Mouse (Mus musculus): ENCODE measurements around the gene Rbms3.

The Rbms3 gene

GRCm38 (mm10) chr9:117102198-117102930, 527.3 kb downstream of the Rbms3 start:
- no peak for DNase-seq (ENCODE audit: low read depth)

DNA sequence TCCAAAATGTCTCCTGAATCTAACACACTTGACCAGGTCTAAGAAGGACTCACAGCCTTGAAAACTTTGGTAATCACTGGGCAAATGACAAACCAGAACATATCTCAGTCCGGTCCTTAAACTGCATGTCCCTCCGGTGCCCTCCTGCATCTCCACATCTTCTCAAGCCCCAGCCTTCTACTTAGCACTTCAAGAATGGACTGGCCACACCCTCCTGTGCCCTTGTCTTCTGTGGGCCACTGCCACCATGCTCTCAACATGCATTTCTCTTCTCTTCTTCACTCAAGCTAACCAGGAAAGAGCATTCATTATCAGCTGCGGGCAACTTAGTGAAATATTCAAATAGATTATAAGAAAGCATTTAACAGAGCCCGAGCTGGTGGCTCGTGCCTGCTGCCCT, 529.5 kb downstream of the Rbms3 start:
- no peak for DNase-seq (ENCODE audit: low read depth)

- DNase-seq (ENCODE audit: low read depth) = no peak
These were observed 536.2 kb downstream of the Rbms3 start for GRCm38 (mm10) chr9:117093551-117093950.

DNA sequence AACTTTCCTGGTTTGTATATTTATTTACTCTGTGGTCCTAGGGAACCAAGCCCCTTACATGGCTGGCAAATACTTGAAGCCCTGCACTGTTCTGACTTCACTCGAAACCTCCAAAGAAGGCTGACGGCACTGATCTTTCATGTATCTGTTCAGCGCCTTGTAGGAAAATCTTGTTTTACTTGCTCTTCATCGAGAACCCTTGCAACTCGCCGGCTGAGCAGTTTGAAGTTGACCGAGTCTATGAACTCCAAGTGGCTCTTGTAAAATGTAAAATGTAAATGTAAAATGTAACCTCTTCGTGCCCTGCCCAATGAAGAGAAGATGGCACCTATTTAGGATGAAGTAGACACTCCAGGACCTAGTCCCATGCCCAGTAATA, 537.5 kb downstream of the Rbms3 start:
- no peak for DNase-seq (ENCODE audit: low read depth)

- no peak for DNase-seq (ENCODE audit: low read depth)
These were observed 538.2 kb downstream of the Rbms3 start for GRCm38 (mm10) chr9:117091253-117092176.

- no peak for DNase-seq (ENCODE audit: low read depth)
These were observed 540.1 kb downstream of the Rbms3 start for GRCm38 (mm10) chr9:117089409-117090147.

GRCm38 (mm10) chr9:117088309-117088708, 541.4 kb downstream of the Rbms3 start:
- no peak for DNase-seq (ENCODE audit: low read depth)

- DNase-seq (ENCODE audit: low read depth) = no peak
These were observed 544.0 kb downstream of the Rbms3 start for GRCm38 (mm10) chr9:117085706-117086105.

- DNase-seq (ENCODE audit: low read depth) = no peak
These were observed 545.2 kb downstream of the Rbms3 start for GRCm38 (mm10) chr9:117084471-117084870.

- DNase-seq (ENCODE audit: low read depth) = no peak
These were observed 550.2 kb downstream of the Rbms3 start for GRCm38 (mm10) chr9:117079471-117079870.

DNA sequence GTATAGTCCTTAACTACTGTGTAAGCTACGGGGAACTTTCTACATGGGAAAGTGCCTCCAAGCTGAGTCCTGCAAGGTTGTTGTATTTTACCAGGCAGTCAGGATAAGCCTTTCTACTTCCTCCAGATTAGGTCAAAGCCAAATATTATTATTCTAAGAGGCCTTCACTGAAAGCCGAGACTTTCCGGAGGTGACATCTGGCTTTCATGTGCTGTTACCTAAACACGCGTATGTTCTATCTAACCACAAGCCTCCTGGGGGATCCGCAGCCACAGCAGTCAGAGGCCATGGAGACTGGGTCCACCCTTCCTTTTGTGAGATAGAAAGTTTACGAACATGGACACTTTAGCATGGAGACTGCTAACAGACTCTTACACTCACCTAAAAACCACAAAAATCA, 552.2 kb downstream of the Rbms3 start:
- no peak for DNase-seq (ENCODE audit: low read depth)

GRCm38 (mm10) chr9:117076785-117077184, 552.9 kb downstream of the Rbms3 start:
- DNase-seq (ENCODE audit: low read depth) = no peak

DNA sequence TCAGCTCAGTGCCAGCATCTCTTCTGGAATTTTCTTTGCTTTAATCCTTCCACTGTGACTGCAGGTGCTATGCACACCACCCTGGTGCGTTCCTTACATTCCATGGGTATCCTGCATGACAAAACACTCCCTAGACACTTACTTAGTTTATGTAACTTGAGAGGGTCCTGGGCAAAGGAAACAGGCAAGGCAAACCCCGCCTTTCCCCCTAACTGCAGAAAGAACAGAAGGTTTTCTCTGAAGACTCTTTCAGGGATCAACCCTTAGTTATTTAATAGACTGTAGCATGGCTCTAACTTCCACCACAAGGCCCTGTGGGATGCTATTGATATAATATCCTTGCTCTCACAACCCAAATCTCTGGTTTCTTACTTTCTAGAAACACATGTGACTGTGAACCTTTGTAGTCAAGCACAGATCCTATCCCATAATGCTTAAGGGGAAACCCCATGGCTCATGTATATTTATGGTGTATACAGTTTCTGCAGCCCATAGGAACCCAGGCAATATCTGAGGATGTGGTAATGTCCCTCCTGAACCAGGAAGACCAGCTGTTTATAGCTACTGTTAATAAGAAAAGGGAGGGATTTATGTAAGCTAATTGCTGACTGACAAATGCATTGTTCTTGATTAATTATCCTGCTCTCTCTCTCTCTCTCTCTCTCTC, 557.1 kb downstream of the Rbms3 start:
- DNase-seq (ENCODE audit: low read depth) = no peak

DNA sequence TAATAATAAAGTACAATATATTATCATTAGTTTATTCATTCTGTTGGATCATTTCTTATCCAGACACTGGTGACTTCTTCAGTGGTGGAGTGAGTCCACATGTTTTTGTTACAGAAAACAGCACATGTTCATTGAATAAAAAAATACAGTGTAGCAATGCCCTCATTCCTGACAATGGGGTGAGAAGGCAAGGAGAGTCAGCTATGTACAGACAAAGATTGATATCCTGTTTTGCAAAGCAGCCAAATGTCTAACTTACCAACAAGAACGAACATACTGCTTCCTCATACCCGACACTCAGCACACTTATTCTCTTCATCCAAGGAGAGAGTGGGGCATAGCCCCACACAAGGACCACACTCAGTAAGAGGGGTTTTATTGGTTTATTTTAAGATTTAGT, 559.1 kb downstream of the Rbms3 start:
- DNase-seq (ENCODE audit: low read depth) = no peak

- no peak for DNase-seq (ENCODE audit: low read depth)
These were observed 560.5 kb downstream of the Rbms3 start for GRCm38 (mm10) chr9:117069232-117069631.

GRCm38 (mm10) chr9:117067703-117068419, 561.9 kb downstream of the Rbms3 start:
- no peak for DNase-seq (ENCODE audit: low read depth)

DNA sequence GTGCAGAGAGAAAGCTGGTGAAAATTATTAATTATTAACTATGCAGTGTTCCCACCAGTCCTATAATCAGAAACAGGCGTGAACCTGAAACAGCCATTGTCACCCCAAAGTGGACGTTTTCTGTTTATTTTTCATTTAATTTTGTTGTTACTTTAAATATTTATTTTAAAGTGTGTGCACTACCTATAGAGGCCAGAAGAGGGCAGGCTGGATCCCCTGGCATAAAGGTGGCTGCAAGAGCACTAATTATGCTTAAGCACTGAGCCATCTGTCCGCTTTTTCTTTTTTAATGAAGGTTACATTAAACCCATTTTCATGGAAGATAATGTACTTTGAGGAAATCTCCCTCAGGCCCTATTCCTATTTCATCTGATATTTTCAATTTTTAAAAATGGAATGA, 563.2 kb downstream of the Rbms3 start:
- DNase-seq (ENCODE audit: low read depth) = no peak

DNA sequence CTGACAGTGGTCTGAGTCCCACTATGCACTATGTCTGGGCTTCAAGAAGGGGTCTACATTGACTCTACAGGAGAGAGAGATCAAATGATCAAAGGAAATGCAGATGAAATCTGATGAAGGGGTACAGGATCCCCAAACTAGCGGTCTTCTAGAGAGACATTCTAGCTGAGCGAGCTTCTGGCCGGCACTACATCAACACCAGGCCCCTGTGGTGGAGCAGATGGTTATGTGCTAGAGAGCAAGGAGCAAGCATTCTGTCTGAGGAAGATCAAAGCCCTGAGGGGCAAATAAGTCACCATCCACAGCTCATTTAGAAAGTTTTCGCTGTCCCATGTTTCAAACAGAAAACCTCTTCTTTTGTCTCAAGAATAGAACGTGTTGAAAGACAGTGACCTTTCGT, 564.1 kb downstream of the Rbms3 start:
- no peak for DNase-seq (ENCODE audit: low read depth)

GRCm38 (mm10) chr9:117059586-117059985, 570.1 kb downstream of the Rbms3 start:
- DNase-seq (ENCODE audit: low read depth) = no peak

GRCm38 (mm10) chr9:117059135-117059534, 570.6 kb downstream of the Rbms3 start:
- DNase-seq (ENCODE audit: low read depth) = no peak

DNA sequence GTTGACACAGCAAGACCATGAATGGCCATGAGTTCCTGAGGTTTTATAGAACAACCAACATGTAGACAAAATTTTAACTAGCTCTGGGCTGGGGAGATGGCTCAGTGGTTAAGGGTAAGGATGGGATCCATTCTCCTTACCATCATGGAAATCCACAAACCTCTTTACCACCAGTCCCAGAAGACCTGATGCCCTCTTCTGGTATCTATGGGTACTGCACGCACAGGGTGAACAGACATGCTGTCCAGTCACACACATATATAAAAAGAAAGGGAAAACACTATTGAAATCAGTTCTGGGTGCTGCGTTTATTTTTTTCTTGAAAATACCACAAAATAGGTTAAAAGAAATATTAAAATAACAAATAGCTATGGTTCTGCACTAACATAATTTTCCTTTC, 577.8 kb downstream of the Rbms3 start:
- DNase-seq (ENCODE audit: low read depth) = no peak
